Mouse (Mus musculus): ENCODE measurements around the gene Gpr84. TPM values are rescaled to one million over a fixed set of nuclear protein-coding genes. Genes with fewer than 3 reads are reported as not detected.

Gene Gpr84
- polyA plus RNA-seq, 1 experiment: 0.06 TPM

DNA sequence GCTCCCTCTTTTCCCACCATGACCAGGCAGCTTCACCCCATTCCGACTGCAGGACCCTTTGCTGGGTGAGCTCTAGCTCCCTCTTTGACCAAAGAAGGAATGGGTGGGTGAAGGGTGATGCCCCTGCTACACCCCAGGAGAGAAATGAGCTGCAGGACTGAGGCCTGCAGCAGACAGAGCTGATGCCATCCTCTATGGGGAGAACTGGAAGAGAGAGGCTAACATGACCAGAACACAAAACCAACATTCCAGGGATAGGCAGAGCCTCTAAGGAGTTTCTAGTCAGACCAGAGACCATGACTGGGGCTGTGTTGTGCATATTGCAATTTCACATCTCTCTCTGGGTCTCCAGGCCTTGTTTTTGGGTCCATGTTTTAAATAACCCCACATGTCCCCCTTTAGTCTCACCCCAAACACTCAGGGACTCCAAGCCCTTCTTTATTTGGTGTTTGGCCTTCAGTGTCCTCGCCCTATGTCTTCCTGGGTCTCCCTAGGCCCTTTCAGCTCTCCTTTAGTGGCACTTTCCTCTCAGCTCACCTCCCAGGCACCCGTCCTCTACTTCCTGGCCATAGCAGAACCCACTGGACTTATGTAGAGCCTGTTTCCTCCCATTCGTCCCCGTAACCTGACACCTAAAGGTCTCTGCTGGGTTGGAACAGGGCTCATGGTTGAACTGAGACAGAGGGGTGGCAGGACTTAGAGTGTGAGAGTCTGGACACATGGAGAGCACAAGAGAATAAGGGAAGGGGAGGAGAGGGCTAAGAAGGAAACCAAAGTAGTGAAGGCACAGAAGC, 8.7 kb downstream of the Gpr84 start:
- TF ChIP-seq POLR2A (IDR thresholded peaks at IDR 0.05; ENCODE audit: low read depth, low read length) (no peak; the same call in 1 of the 2 replicates), CTCF (IDR thresholded peaks at IDR 0.05; ENCODE audit: extremely low read depth, insufficient read length, insufficient replicate concordance, low read depth, low read length) (no peak)
- H3K27ac ChIP-seq (ENCODE audit: insufficient read depth, low read depth, low read length): no peak overlapping the region
- peaks cover 24% of the 10 kb centered on the region for H3K36me3 ChIP-seq (ENCODE audit: control insufficient read depth, insufficient read depth, low read length)
- no peaks in the 10 kb centered on the region for H3K27me3 ChIP-seq (ENCODE audit: control insufficient read depth, insufficient read depth, low read length)
- 74% methylated on average over 5 of the region's 5 CpGs for WGBS
- peaks cover 4% of the 10 kb centered on the region; the same call in 1 of the 2 replicates for H3K4me1 ChIP-seq (ENCODE audit: control insufficient read depth, insufficient read depth, insufficient read length, low read length)
- H3K4me3 ChIP-seq (ENCODE audit: low read depth, low read length): no peak overlapping the region

DNA sequence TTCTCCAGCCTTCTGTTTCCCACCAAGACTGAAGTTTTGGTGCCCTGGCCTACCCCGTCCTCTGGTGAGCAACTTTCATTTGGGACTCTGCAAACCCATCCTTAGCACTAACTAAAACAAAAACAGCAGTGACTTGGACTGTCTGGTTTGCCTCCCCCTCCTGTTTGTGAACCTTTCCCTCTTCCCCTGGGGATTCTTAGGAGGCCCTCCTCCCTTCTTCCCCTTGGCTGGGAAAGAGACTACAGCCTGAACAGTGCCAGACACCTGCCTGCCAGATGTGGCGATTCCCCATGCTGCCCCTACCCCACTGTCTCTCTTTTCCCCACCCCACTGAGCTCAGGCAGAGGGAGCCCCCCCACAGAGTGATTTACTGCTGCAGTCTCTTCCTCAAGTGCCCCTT, 9.4 kb downstream of the Gpr84 start:
- WGBS: 73% methylated on average over 2 of the region's 2 CpGs
- Histone ChIP-seq H3K4me3 (ENCODE audit: low read depth, low read length) (no peak overlapping the region), H3K36me3 (ENCODE audit: control insufficient read depth, insufficient read depth, low read length) (peaks cover 30% of the 10 kb centered on the region), H3K27ac (ENCODE audit: insufficient read depth, low read depth, low read length) (no peak overlapping the region), H3K27me3 (ENCODE audit: control insufficient read depth, insufficient read depth, low read length) (no peaks in the 10 kb centered on the region), H3K4me1 (ENCODE audit: control insufficient read depth, insufficient read depth, insufficient read length, low read length) (no peaks in the 10 kb centered on the region; the same call in 1 of the 2 replicates)
- TF ChIP-seq POLR2A (IDR thresholded peaks at IDR 0.05; ENCODE audit: low read depth, low read length) (no peak), CTCF (IDR thresholded peaks at IDR 0.05; ENCODE audit: extremely low read depth, insufficient read length, insufficient replicate concordance, low read depth, low read length) (no peak)

DNA sequence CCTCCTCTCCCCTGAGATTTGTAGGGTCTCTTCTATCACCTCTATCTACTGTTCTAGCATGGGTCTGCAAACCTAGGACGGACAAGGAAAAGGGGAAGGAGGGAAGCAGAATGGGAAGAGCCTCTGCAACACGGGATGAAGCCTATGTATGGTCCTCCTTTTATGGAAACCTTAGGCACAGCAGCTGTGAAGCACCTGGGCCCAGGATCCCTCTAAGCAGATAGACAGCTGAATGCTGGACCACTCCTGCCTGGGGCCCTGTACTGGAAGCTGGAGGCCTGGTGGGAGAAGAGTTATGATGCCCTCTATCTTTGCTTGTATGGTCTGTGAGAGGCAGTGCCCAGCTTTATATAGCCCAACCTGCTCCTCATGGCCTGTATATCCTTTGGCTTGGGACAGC, 9.9 kb downstream of the Gpr84 start:
- no peaks in the 10 kb centered on the region; the same call in 1 of the 2 replicates for H3K4me1 ChIP-seq (ENCODE audit: control insufficient read depth, insufficient read depth, insufficient read length, low read length)
- no peak overlapping the region for H3K27ac ChIP-seq (ENCODE audit: insufficient read depth, low read depth, low read length)
- H3K36me3 ChIP-seq (ENCODE audit: control insufficient read depth, insufficient read depth, low read length): peaks cover 34% of the 10 kb centered on the region
- no peak for TF ChIP-seq CTCF (IDR thresholded peaks at IDR 0.05; ENCODE audit: extremely low read depth, insufficient read length, insufficient replicate concordance, low read depth, low read length)
- TF ChIP-seq POLR2A (IDR thresholded peaks at IDR 0.05; ENCODE audit: low read depth, low read length): no peak
- 54% methylated on average over 2 of the region's 2 CpGs for WGBS
- H3K4me3 ChIP-seq (ENCODE audit: low read depth, low read length): no peak overlapping the region
- no peaks in the 10 kb centered on the region for H3K27me3 ChIP-seq (ENCODE audit: control insufficient read depth, insufficient read depth, low read length)

DNA sequence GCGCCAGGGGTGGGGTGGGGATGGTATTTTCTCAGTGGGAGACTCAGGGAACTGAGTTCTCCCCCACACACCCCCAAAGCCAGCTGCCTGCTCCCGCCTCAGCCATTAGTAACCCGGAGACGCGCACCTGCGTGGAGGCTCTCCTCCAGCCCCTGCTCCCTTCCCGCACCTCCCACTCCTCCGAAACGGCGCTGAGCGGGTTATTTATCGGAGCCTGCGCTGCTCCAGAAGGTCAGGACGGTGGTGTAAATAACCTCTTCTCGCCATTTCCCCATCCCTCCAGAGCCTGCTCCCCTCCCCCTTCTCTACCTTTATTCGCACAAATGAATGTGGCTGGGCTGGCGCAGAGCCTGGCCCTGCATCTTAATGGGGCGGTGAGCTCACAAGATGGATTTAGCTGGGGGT, 10.3 kb downstream of the Gpr84 start:
- Histone ChIP-seq H3K4me1 (ENCODE audit: control insufficient read depth, insufficient read depth, insufficient read length, low read length) (no peaks in the 10 kb centered on the region; the same call in 1 of the 2 replicates), H3K27ac (ENCODE audit: insufficient read depth, low read depth, low read length) (no peak overlapping the region), H3K4me3 (ENCODE audit: low read depth, low read length) (no peak overlapping the region), H3K27me3 (ENCODE audit: control insufficient read depth, insufficient read depth, low read length) (no peaks in the 10 kb centered on the region), H3K36me3 (ENCODE audit: control insufficient read depth, insufficient read depth, low read length) (peaks cover 36% of the 10 kb centered on the region)
- WGBS: 77% methylated on average over 18 of the region's 18 CpGs
- TF ChIP-seq POLR2A (IDR thresholded peaks at IDR 0.05; ENCODE audit: low read depth, low read length): no peak
- TF ChIP-seq CTCF (IDR thresholded peaks at IDR 0.05; ENCODE audit: extremely low read depth, insufficient read length, insufficient replicate concordance, low read depth, low read length): no peak

DNA sequence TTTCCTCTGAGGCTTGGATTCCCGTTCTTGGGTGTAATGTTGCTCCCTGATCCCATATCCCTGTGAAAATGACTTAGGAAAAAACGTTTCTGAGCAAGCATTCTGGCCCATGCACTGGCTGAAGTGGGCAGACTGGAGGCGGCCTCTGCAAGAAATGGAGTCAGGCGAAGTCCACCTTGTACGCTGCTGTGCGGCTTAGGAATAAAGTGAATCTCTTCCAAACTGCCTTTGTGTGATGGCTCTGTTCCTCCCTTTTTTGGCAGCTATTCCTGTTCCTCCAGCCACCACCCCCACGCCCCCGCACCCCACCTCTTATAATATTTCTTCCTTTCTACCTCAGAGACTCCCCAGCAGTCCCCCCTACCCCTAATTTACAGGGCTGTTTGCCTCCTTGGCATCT, 10.8 kb downstream of the Gpr84 start:
- Histone ChIP-seq H3K27ac (ENCODE audit: insufficient read depth, low read depth, low read length) (no peak overlapping the region), H3K4me3 (ENCODE audit: low read depth, low read length) (no peak overlapping the region), H3K36me3 (ENCODE audit: control insufficient read depth, insufficient read depth, low read length) (peaks cover 38% of the 10 kb centered on the region), H3K27me3 (ENCODE audit: control insufficient read depth, insufficient read depth, low read length) (no peaks in the 10 kb centered on the region), H3K4me1 (ENCODE audit: control insufficient read depth, insufficient read depth, insufficient read length, low read length) (no peaks in the 10 kb centered on the region; the same call in 1 of the 2 replicates)
- 79% methylated on average over 8 of the region's 8 CpGs for WGBS
- TF ChIP-seq CTCF (IDR thresholded peaks at IDR 0.05; ENCODE audit: extremely low read depth, insufficient read length, insufficient replicate concordance, low read depth, low read length) (no peak), POLR2A (IDR thresholded peaks at IDR 0.05; ENCODE audit: low read depth, low read length) (no peak)

DNA sequence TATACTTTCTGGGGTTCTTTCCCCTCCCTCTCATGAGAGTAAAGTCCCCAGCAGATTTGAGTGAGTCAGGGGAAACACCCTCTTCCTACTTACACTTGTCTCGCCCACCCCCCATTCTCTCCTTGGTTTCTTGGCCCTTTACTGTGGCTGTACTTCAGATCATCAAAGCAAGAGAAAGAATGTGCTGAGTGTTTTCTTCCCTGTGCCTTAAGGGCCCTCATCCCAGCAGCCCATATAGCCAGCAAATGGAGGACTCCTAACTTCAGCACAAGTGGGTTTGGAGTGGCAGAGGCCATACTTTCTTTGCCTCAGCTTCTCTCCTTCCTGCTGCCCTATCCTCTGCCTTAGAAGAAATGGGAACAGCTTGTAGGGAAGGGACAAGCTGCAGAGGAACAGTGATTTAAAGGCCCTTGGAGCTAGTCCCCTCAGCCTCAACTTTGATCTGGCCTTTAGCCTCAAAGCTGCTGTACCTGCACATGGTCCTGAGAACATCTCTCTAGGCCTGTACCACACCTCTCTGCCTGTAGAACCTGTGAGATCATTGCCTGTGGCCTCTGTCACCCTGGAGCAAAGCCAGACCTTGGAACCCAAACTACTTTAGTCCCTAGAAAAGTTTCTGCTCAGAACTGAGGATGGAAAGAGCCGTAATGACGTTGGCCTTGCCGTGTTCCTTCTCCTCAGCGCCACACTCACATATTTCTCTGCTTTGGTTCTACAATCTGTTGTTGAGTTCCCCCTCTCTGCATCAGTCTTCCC, 11.4 kb downstream of the Gpr84 start:
- Histone ChIP-seq H3K27ac (ENCODE audit: insufficient read depth, low read depth, low read length) (no peak overlapping the region; the same call in 1 of the 2 replicates), H3K27me3 (ENCODE audit: control insufficient read depth, insufficient read depth, low read length) (no peaks in the 10 kb centered on the region), H3K4me1 (ENCODE audit: control insufficient read depth, insufficient read depth, insufficient read length, low read length) (no peaks in the 10 kb centered on the region; the same call in 1 of the 2 replicates), H3K4me3 (ENCODE audit: low read depth, low read length) (no peak overlapping the region), H3K36me3 (ENCODE audit: control insufficient read depth, insufficient read depth, low read length) (peaks cover 41% of the 10 kb centered on the region)
- WGBS: 84% methylated on average over 5 of the region's 5 CpGs
- TF ChIP-seq POLR2A (IDR thresholded peaks at IDR 0.05; ENCODE audit: low read depth, low read length) (no peak), CTCF (IDR thresholded peaks at IDR 0.05; ENCODE audit: extremely low read depth, insufficient read length, insufficient replicate concordance, low read depth, low read length) (no peak)

DNA sequence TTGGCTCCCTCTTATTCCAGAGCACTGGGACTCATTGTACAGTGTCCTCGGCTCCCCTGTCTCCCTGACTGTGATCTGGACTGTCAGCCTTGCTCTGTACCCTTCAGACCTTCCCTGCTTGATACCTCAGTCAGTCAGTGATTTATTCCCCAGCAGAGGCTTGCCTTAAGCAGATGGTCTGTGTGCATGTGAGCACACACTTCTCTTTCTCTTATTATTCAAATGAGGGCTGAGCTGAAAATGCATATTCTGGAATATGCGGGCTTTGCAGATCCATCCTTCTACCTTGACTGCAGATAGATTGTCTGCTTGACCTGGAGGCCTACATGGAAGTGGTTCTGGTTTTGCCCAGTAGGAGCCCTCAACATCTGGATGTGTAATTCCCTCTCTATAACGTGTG, 12.4 kb downstream of the Gpr84 start:
- no peak overlapping the region for H3K27ac ChIP-seq (ENCODE audit: insufficient read depth, low read depth, low read length)
- no peaks in the 10 kb centered on the region for H3K4me1 ChIP-seq (ENCODE audit: control insufficient read depth, insufficient read depth, insufficient read length, low read length)
- 86% methylated on average over 3 of the region's 3 CpGs for WGBS
- H3K36me3 ChIP-seq (ENCODE audit: control insufficient read depth, insufficient read depth, low read length): peaks cover 49% of the 10 kb centered on the region
- no peak for TF ChIP-seq POLR2A (IDR thresholded peaks at IDR 0.05; ENCODE audit: low read depth, low read length)
- TF ChIP-seq CTCF (IDR thresholded peaks at IDR 0.05; ENCODE audit: extremely low read depth, insufficient read length, insufficient replicate concordance, low read depth, low read length): no peak
- no peaks in the 10 kb centered on the region for H3K27me3 ChIP-seq (ENCODE audit: control insufficient read depth, insufficient read depth, low read length)
- H3K4me3 ChIP-seq (ENCODE audit: low read depth, low read length): no peak overlapping the region

All from small intestine, adult 2 months (tissue).